Mouse (Mus musculus): ENCODE results near the gene Tubgcp6. TPM values are rescaled to one million over a fixed set of nuclear protein-coding genes. Genes with fewer than 3 reads are reported as not detected.

Tubgcp6 gene
- polyA plus RNA-seq, 1 experiment from 2014 or later = 18.5 TPM

- Histone ChIP-seq H3K36me3 (ENCODE audit: control insufficient read depth, insufficient read depth, low read length) (peaks cover 29% of the 10 kb centered on the region), H3K27me3 (ENCODE audit: control insufficient read depth, insufficient read depth, low read depth, low read length) (no peaks in the 10 kb centered on the region), H3K27ac (ENCODE audit: low read length) (no peak overlapping the region), H3K4me1 (ENCODE audit: control insufficient read depth, insufficient read depth, low read length) (peaks cover 6% of the 10 kb centered on the region; the same call in 1 of the 2 replicates), H3K4me2 (ENCODE audit: low read length) (no peak overlapping the region), H3K9me3 (replicated peaks; ENCODE audit: control insufficient read depth, low read length, poor library complexity, severe bottlenecking) (no peaks in the 10 kb centered on the region), H3K4me3 (ENCODE audit: low read depth, low read length) (no peak overlapping the region), H3K9ac (ENCODE audit: low read depth, low read length) (no peak overlapping the region)
- ATAC-seq = no peak
- WGBS = 87% methylated on average over 2 of the region's 2 CpGs
Observed at GRCm38 (mm10) chr15:89084826-89085225, 38.1 kb downstream of the Tubgcp6 start.

GRCm38 (mm10) chr15:89083906-89084305 lies 39.0 kb downstream of the Tubgcp6 start:
- ATAC-seq = no peak
- Histone ChIP-seq H3K36me3 (ENCODE audit: control insufficient read depth, insufficient read depth, low read length) (peaks cover 29% of the 10 kb centered on the region), H3K4me2 (ENCODE audit: low read length) (no peak overlapping the region), H3K9ac (ENCODE audit: low read depth, low read length) (no peak overlapping the region), H3K9me3 (replicated peaks; ENCODE audit: control insufficient read depth, low read length, poor library complexity, severe bottlenecking) (no peaks in the 10 kb centered on the region), H3K27ac (ENCODE audit: low read length) (no peak overlapping the region), H3K4me3 (ENCODE audit: low read depth, low read length) (no peak overlapping the region), H3K27me3 (ENCODE audit: control insufficient read depth, insufficient read depth, low read depth, low read length) (no peaks in the 10 kb centered on the region), H3K4me1 (ENCODE audit: control insufficient read depth, insufficient read depth, low read length) (peaks cover 4% of the 10 kb centered on the region; the same call in 1 of the 2 replicates)
- 84% methylated on average over 1 of the region's 1 CpGs for WGBS

GRCm38 (mm10) chr15:89078208-89078836 lies 44.6 kb downstream of the Tubgcp6 start:
- 74% methylated on average over 9 of the region's 9 CpGs for whole genome bisulfite sequencing
- Histone ChIP-seq H3K4me3 (ENCODE audit: low read depth, low read length) (no peak overlapping the region), H3K4me2 (ENCODE audit: low read length) (peak overlapping the region; percentile 85)

DNA sequence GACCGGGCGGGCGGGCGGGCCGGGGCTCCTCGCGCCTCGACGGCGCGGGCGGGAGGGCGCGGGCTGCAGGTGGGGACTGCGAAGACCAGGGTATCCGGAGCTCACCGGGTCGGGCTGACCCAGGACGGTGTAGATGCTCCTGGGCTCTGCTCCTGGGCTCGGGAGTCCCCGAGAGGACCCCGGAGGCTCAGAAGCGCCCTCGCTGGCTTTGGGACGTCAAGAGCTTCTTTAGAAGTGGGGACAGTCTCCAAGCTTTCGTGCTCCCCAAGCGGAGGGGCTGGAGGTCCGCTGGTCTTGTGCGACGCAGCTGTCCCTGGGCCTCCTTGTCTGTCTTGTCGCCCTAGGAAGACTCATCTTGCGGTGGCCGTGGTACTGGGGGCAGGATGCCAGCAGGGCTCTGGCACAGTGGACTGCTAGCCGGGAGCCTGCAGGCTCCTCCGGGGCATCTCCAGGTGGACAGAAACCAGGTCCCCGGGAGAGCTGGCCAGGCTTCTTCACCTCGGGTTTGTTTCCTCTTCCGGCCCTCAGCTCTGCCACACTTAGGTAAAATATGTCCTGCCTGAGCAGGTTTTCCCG lies 46.7 kb downstream of the Tubgcp6 start:
- Histone ChIP-seq H3K27ac (ENCODE audit: low read length) (peak overlapping the region; percentile 79), H3K4me3 (ENCODE audit: low read depth, low read length) (peak overlapping the region; percentile 77), H3K27me3 (ENCODE audit: control insufficient read depth, insufficient read depth, low read depth, low read length) (no peaks in the 10 kb centered on the region), H3K4me1 (ENCODE audit: control insufficient read depth, insufficient read depth, low read length) (peaks cover 29% of the 10 kb centered on the region), H3K9ac (ENCODE audit: low read depth, low read length) (peak overlapping the region; percentile 89), H3K4me2 (ENCODE audit: low read length) (peak overlapping the region; percentile 85), H3K9me3 (replicated peaks; ENCODE audit: control insufficient read depth, low read length, poor library complexity, severe bottlenecking) (no peaks in the 10 kb centered on the region), H3K36me3 (ENCODE audit: control insufficient read depth, insufficient read depth, low read length) (no peaks in the 10 kb centered on the region)
- 1% methylated on average over 36 of the region's 39 CpGs for WGBS
- ATAC-seq = peak; percentile 79

More at GRCm38 (mm10) chr15:89078208-89078836, 44.6 kb downstream of the Tubgcp6 start:
- Histone ChIP-seq H3K27ac (ENCODE audit: low read length) (no peak overlapping the region), H3K9me3 (replicated peaks; ENCODE audit: control insufficient read depth, low read length, poor library complexity, severe bottlenecking) (no peaks in the 10 kb centered on the region), H3K36me3 (ENCODE audit: control insufficient read depth, insufficient read depth, low read length) (peaks cover 9% of the 10 kb centered on the region), H3K27me3 (ENCODE audit: control insufficient read depth, insufficient read depth, low read depth, low read length) (no peaks in the 10 kb centered on the region), H3K4me1 (ENCODE audit: control insufficient read depth, insufficient read depth, low read length) (peaks cover 29% of the 10 kb centered on the region), H3K9ac (ENCODE audit: low read depth, low read length) (0 out of 2 replicates have a peak overlapping the region, but pooled peaks have one; percentile 35)
- ATAC-seq = no peak

GRCm38 (mm10) chr15:89075478-89076147 lies 47.3 kb downstream of the Tubgcp6 start:
- 0% methylated on average over 27 of the region's 59 CpGs for WGBS

GRCm38 (mm10) chr15:89074613-89075477 lies 48.1 kb downstream of the Tubgcp6 start, which contains the start of gene Trabd:
Gene Trabd (plus strand): TSS chr15:89075124.
- H3K9ac ChIP-seq (ENCODE audit: low read depth, low read length) = peak within 1 kb of the TSS; percentile 89
- WGBS = 21% methylated on average over 11 of the region's 11 CpGs
- H3K9me3 ChIP-seq (replicated peaks; ENCODE audit: control insufficient read depth, low read length, poor library complexity, severe bottlenecking) = no peaks in the 10 kb centered on the region
- peaks cover 29% of the 10 kb centered on the region for H3K4me1 ChIP-seq (ENCODE audit: control insufficient read depth, insufficient read depth, low read length)
- no peak for ATAC-seq
- peak within 1 kb of the TSS; percentile 77 for H3K4me3 ChIP-seq (ENCODE audit: low read depth, low read length)
- peaks cover 2% of the 10 kb centered on the region; the same call in 1 of the 2 replicates for H3K36me3 ChIP-seq (ENCODE audit: control insufficient read depth, insufficient read depth, low read length)
- H3K4me2 ChIP-seq (ENCODE audit: low read length) = peak within 1 kb of the TSS; percentile 85
- H3K27me3 ChIP-seq (ENCODE audit: control insufficient read depth, insufficient read depth, low read depth, low read length) = no peaks in the 10 kb centered on the region
- H3K27ac ChIP-seq (ENCODE audit: low read length) = peak within 1 kb of the TSS; percentile 79

More at GRCm38 (mm10) chr15:89075478-89076147, 47.3 kb downstream of the Tubgcp6 start:
- Histone ChIP-seq H3K9me3 (replicated peaks; ENCODE audit: control insufficient read depth, low read length, poor library complexity, severe bottlenecking) (no peaks in the 10 kb centered on the region), H3K4me1 (ENCODE audit: control insufficient read depth, insufficient read depth, low read length) (peaks cover 29% of the 10 kb centered on the region), H3K4me2 (ENCODE audit: low read length) (peak overlapping the region; percentile 85), H3K9ac (ENCODE audit: low read depth, low read length) (peak overlapping the region; percentile 89), H3K27ac (ENCODE audit: low read length) (peak overlapping the region; percentile 79), H3K36me3 (ENCODE audit: control insufficient read depth, insufficient read depth, low read length) (no peaks in the 10 kb centered on the region), H3K27me3 (ENCODE audit: control insufficient read depth, insufficient read depth, low read depth, low read length) (no peaks in the 10 kb centered on the region), H3K4me3 (ENCODE audit: low read depth, low read length) (peak overlapping the region; percentile 77)
- ATAC-seq = peak; percentile 90

DNA sequence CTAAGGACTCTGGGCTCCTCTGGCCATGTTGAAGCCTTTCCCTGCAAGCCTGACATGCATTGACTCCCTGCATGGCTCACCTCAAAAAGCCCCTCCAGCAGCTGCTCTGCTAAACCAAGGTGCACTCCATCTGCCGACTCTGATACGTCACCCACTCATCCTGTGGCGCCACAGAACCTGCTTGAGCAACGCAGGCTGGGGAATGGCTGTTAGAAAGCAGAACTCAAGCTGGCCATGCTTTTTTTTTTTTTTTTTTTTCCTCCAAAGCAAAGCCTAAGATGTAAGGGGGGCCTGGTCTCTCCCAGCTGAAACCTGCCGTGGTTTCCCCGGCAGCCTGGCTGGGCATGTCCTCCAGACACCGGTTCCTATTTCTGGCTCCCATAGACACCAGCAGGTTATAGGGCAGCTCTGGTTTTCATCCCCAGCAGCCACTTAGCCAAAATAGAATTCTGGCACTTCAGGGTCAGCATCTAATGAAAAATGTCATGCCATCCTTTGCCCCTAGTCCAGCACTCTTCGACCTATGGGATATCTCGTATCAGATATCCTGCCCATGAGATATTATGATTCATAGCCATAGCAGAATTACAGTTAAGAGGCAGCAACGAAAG lies 48.8 kb downstream of the Tubgcp6 start:
- no peak for ATAC-seq
- no peak overlapping the region; the same call in 1 of the 2 replicates for H3K9ac ChIP-seq (ENCODE audit: low read depth, low read length)
- H3K36me3 ChIP-seq (ENCODE audit: control insufficient read depth, insufficient read depth, low read length) = peaks cover 3% of the 10 kb centered on the region; the same call in 1 of the 2 replicates
- peaks cover 29% of the 10 kb centered on the region for H3K4me1 ChIP-seq (ENCODE audit: control insufficient read depth, insufficient read depth, low read length)
- no peaks in the 10 kb centered on the region for H3K9me3 ChIP-seq (replicated peaks; ENCODE audit: control insufficient read depth, low read length, poor library complexity, severe bottlenecking)
- peak overlapping the region; percentile 79; the same call in 1 of the 2 replicates for H3K27ac ChIP-seq (ENCODE audit: low read length)
- no peak overlapping the region for H3K4me2 ChIP-seq (ENCODE audit: low read length)
- 86% methylated on average over 10 of the region's 10 CpGs for WGBS
- no peaks in the 10 kb centered on the region for H3K27me3 ChIP-seq (ENCODE audit: control insufficient read depth, insufficient read depth, low read depth, low read length)
- H3K4me3 ChIP-seq (ENCODE audit: low read depth, low read length) = no peak overlapping the region

DNA sequence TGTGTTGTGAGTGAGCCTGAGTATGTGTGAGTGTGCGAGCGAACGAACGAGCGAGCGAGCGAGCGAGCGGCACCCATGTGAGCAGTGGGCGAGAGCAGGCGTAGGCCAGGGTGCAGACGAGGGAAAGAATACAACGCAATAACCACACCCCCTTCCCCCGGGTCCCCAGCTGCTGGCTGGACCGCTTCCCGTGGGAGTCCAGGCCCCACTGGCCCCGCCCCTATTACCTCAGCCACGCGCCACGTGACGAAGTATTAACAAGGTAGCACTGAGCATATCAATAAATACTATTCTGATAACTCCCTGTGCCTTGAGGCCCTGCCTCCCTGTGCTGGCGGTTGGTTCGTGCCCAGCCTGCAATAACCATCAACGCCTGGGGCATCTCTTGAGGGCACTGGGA lies 52.3 kb downstream of the Tubgcp6 start:
- Histone ChIP-seq H3K27me3 (ENCODE audit: control insufficient read depth, insufficient read depth, low read depth, low read length) (peaks cover 19% of the 10 kb centered on the region), H3K9me3 (replicated peaks; ENCODE audit: control insufficient read depth, low read length, poor library complexity, severe bottlenecking) (no peaks in the 10 kb centered on the region), H3K4me1 (ENCODE audit: control insufficient read depth, insufficient read depth, low read length) (peaks cover 9% of the 10 kb centered on the region), H3K9ac (ENCODE audit: low read depth, low read length) (no peak overlapping the region), H3K27ac (ENCODE audit: low read length) (no peak overlapping the region), H3K36me3 (ENCODE audit: control insufficient read depth, insufficient read depth, low read length) (peaks cover 9% of the 10 kb centered on the region), H3K4me2 (ENCODE audit: low read length) (no peak overlapping the region), H3K4me3 (ENCODE audit: low read depth, low read length) (no peak overlapping the region)
- 80% methylated on average over 24 of the region's 24 CpGs for WGBS
- no peak for ATAC-seq
